Mouse (Mus musculus): Measurements from ENCODE around the gene Chst14. TPM values are rescaled to one million over a fixed set of nuclear protein-coding genes. Genes with fewer than 3 reads are reported as not detected.

Chst14 gene
- total RNA-seq, 2 experiments from 2014 or later, result 1.5 to 2.0 TPM

DNA sequence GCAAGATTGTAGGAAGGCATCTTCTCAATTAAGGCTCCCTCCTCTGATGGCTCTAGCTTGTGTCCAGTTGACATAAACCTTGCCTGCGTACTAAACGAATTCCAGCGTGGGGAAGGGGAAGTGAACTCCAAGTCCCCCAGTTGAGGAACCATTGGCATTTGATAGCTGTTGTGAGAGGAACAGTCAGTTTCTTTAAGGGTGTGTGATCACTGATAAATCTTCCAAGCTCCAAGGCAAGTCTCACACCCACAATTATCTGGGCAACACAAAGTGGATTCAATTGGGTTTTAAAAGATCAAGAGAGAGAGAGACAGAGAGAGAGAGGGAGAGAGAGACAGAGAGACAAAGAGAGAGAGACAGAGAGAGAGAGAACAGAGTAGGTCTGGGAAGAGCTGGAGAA, 23.4 kb downstream of the Chst14 start:
- intact Hi-C loops (cut with DNase I), result no loop called here
- no peak for DNase-seq (ENCODE audit: low spot score in 2 of 2)

DNA sequence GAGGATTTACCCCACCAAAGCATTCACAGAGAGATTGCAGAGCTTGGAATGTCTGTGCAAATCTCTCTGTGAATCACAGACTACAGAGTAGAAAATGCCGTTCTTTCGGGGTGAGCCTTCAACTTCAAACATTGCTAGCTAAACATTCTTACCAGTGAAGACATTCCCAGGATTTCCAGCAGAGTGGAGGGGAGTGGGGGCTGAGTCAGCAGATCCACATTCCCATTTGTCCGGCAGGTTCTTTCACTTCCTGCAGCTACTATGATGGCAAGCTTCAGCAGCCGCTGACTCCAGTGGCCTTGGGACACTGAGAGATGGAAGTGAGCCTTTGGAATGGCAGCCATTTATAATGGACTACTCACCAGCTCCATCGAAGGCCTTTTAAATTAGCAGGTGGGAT, 30.2 kb downstream of the Chst14 start:
- DNase-seq (ENCODE audit: low spot score in 2 of 2), result no peak
- intact Hi-C loops (cut with DNase I), result no loop called here

DNA sequence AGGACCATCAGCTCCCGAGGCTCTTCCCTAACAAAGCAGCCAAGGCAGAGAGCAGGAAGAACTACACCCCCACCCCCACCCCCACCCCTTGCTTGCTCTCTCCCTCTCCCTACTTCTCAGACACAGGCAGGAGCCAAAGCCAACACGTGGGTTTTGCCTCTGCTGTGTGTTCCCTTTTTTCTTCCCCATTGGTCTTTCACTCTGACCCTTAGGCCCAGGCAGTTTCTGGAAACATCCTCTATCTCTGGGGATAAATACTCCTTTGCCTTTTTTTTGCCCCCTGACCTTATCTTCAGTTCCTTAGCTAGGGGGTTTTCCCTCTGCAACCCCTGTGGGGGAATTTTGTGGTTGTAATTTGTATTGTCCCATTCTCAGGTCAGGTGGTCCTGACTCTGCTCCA, 33.3 kb downstream of the Chst14 start:
- no peak for DNase-seq (ENCODE audit: low spot score in 2 of 2)
- intact Hi-C loops (cut with DNase I), result no loop called here

DNA sequence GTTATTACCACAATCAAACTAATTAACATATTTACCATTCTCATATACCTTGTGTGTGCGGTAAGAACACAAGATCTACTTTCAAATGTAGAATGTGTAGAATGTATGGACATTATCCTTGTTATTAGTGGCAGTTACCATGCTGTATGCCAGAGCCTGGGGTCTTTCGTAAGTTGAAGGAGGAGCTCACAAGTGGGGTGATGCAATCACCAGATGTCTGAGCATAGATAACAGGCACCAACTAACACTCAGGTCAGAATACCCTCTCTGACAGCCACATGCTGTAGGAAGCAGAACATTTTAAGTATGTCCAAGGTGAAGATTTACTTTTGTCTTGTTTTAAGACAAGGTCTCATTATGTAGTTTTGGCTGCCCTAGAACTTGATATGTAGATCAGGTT, 34.1 kb downstream of the Chst14 start:
- no peak for DNase-seq (ENCODE audit: low spot score in 2 of 2)
- intact Hi-C loops (cut with DNase I), result no loop called here

DNA sequence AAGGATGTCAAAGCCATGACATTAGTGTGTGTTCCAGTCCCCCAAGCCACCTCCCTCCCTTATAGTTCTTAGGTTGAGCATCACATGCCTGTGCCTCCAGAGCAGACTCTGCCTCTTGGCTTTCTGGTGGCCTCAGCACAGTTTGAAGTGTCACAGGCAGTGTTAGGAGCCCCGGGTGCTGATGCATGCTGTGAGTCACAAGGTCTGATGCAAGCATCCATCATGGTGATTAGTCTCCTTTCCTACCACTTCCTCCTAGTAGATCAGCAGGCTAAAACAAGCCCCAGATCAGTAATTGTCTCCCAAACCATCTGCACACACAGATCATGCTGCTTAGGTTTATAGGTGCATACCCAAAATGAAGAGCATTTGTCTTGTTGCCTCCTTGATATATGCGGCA, 35.2 kb downstream of the Chst14 start:
- intact Hi-C loops (cut with DNase I), result no loop called here
- DNase-seq (ENCODE audit: low spot score in 2 of 2), result no peak

DNA sequence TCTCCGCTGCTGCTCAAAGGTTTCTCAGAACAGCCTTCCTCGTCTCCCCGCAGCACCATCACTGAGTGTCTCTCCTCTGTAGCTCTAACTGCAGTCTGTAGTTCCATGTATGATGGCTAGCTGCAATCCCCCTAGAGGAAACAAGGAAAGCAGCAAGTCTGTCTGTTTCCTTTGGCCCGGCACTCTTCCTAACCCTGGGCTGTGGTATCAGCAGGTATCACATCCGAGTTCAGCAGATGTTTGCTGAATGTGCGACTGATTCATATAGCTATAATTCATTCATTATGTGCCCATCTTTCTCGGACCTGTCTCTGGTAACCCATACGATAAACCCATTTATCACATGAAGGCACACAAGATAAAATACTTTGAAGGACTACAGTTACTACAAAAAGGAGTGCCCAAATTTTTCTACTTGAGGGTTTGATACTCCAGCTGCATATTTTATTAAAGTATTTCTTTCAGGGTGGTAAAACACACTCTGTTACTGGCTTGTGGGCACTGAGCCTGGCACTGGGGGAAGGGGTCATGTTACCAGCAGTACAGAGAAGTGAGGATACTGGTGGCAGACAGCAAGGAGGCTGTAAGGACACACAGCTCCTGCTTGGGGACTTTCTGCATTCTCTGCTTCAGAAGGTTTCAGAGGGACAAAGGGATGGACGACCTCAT, 36.8 kb downstream of the Chst14 start:
- DNase-seq (ENCODE audit: low spot score in 2 of 2), result no peak
- intact Hi-C loops (cut with DNase I), result no loop called here

DNA sequence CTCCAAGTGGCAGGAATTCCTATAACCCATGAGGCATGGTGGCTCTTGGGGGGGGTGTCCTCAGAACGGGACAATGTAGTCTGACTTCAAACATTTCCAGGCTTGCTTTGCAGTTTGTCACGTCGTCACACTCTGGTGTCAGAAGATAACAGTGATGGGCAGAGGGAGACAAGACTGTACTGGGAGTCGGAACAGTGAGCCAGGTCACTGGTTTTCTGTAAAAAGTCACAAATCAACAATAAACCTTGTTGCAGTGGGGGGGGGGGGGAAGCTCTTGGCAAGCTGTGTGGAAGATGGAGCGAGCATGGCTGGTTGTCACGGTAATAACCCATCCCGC, 37.3 kb downstream of the Chst14 start:
- no peak for DNase-seq (ENCODE audit: low spot score in 2 of 2)
- intact Hi-C loops (cut with DNase I), result no loop called here

DNA sequence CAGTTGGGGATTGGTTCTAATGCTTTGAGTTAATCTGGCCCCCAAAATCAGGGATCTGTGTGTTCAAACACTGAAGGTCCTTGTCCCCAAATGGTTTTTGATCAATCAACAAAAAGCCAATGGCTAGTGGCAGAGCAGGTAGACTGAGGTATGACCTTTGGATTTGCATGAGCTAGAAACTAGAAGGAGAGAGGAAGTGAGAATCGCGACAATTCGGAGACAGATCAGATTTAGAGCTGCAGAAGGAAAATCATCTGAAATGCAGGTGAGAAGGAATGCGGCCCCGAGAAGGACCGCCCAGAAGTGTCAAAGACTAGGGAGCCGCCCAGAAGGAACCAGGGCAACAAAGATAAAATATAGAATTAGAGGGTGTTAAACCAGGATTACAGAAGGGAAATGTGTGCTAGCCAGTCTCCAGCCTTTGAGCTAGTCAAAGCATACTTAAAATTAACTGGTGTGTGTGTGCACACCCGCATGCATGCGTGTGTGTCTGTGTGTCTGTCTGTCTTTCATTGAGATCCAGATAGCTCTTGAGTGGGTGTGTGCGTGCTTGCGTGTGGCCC, 43.4 kb downstream of the Chst14 start:
- no peak for DNase-seq (ENCODE audit: low spot score in 2 of 2)
- intact Hi-C loops (cut with DNase I), result no loop called here

DNA sequence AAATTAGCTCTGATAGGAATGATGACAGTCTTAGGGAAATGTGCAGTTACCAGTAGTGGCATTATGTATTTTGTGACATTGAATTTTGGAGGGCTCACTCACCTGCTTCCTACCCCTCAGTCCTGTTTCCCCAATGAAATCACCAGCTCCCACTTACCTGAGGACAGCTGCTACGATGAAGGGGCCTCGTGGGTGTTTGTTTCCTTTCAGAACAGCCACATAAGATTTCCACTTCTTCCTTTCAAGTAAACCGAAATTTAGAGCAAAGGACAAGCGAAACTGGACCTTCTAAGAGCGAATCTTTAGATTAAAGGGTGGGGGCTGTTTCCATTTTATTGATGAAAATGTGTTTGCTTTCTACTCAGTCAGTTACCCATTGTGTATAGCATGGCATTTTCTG, 45.8 kb downstream of the Chst14 start:
- intact Hi-C loops (cut with DNase I), result no loop called here

DNA sequence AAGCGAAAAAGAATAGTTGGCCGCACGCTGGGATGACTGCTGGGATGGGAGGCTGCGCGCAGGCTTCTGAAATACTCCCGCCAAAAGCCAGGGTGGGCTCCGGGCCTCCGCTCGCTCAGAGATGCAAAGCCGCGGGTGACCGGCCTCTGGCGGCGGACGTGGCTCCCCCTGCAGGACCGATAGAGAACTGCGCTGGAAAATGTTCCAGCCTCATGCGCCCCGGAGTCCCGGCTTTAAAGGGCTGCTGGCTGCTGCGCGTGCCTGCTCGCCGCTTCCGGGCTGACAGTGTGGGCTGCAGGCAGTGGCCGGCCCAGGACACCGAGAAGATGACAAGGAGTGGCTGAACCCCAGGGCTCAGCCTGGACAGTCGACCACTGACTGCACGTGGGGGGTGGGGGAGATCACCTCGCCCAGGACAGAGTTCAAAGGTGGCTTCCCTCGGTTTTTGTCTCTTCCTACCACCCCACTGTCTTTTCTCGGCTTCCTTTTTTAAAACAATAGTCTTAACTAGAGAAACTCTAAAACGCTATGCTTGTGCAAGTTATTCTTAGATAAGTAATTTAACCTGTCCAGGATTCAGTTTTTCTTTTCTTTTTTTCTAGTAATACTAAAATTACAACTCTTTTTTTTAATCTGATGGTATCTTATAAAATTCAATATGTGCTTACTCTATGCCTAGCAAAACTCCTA, 46.5 kb downstream of the Chst14 start:
- DNase-seq (ENCODE audit: low spot score in 2 of 2), result peak; percentile 78 to 84
- intact Hi-C loops (cut with DNase I), result no loop called here

More for the DNA sequence above, 45.8 kb downstream of the Chst14 start:
- DNase-seq (ENCODE audit: low spot score in 2 of 2), result no peak

DNA sequence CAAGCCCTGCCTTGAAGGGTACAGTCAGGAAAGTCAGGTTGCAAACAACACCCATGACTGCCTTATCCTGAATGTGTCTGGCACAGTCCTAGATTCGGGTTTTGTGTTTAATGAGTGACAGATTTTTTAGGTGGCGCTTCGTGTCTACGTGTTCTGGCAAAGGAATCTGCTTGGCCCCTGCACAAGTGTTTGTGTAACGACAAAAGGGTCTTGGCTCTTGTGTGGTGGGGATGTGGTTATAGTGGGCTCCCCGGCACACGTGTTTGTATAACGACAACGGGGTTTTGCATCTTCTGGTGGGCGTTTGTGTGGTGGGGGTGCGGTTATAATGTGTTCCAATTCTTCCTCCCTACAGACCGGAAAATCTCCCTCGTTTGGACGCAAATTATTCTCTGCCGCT, 49.6 kb downstream of the Chst14 start:
- DNase-seq (ENCODE audit: low spot score in 2 of 2), result no peak
- intact Hi-C loops (cut with DNase I), result loop anchor here (2.0 kb wide), 1 partner anchor 73 kb away; no protein-coding TSS in a partner anchor

DNA sequence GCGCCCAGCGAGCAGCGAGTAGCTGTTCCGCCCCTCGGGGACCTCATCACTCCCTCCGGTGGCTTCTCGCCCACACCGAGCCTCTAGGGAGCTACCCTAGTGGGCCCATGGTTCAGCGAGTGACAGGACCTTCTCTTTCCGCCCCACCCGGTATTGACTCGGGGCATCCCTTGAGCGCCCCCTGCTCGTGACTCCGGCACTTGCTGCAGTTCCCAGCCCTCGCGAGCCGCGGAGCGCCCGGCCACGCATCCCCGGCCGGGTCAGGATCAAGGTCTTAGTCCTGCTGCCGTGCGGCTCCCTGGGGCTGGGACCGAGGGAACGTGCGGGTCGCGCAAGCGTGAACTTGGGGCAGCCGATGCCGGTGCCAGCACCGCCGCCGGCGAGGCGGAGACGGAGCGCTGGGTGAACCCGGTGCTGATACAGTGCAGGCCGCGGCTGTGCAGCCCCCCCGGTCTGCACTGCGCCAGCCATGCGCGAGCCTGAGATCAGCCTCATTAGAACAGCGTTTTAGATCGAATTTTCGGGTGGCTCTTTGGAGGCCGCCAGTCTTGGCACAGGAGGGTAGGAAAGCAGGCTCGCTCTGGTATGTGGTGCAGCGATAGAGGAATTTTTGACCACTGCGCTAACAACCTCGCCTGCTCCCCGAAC, 50.1 kb downstream of the Chst14 start:
- peak; percentile 83 for DNase-seq (ENCODE audit: low spot score in 2 of 2)
- intact Hi-C loops (cut with DNase I), result no loop called here

DNA sequence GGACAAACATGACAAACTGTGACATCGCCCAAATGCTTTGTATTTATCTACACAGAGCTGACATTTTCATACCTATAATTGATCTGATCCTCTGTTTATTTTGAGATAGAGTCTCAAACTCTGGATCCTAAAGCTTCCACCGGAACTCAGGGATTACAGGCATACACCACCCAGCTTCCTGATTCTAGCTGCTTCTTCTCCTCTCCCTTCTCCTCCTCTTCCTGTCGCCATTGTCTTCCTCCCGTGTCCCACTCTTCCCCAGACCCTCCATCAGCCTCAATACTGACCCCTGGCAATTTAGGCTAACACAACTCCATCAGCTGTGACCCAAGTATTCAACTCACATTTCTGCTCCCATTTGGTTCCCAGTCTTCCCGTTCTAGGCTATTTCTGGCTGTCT, 50.6 kb downstream of the Chst14 start:
- intact Hi-C loops (cut with DNase I), result no loop called here
- no peak for DNase-seq (ENCODE audit: low spot score in 2 of 2)

DNA sequence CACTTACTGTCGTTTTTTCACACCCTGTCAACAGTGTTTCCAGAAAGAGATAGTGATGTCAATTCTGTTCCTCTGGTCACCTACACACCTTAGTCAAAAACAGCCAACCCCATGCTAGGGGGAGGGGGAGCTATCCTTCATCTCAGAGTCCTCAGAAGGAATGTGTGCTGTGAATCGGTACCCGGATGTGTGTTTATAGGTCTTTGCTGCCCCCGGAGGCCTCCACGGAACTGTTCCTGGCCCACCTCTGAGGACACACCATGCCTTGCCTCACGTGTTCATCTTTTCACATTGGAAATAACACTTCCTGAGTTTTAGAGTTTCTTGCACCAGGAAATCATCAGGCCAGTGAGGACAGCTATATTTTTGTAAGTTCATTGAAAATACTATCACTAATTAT, 51.8 kb downstream of the Chst14 start:
- intact Hi-C loops (cut with DNase I), result no loop called here
- no peak for DNase-seq (ENCODE audit: low spot score in 2 of 2)

Other genes starting within 250 kb of the Chst14 start
- 10 to 100 TPM; 20.0 to 32.2 TPM for gene Ankrd63, start 222.5 kb upstream of the Chst14 start, total RNA-seq (2021)
- 1 to 10 TPM; 2.4 to 3.4 TPM for gene Plcb2, start 198.1 kb upstream of the Chst14 start, total RNA-seq (2021)
- gene Inafm2, start 180.7 kb upstream of the Chst14 start, total RNA-seq (2021), result 10 to 100 TPM; 41.5 to 43.0 TPM
- gene Ccdc9b, start 163.8 kb upstream of the Chst14 start, total RNA-seq (2021), result 1 to 10 TPM; 4.8 to 5.5 TPM
- not detected for gene Phgr1, start 153.7 kb upstream of the Chst14 start, total RNA-seq (2021)
- 100 to 1,000 TPM; 187 to 192 TPM for gene Disp2, start 146.8 kb upstream of the Chst14 start, total RNA-seq (2021)
- 1 to 10 TPM; 1.2 to 1.6 TPM for gene Knstrn, start 112.5 kb upstream of the Chst14 start, total RNA-seq (2021)
- gene Ivd, start 64.5 kb upstream of the Chst14 start, total RNA-seq (2021), result 10 to 100 TPM; 58.2 to 73.7 TPM
- 10 to 100 TPM; 40.4 to 45.0 TPM for gene Bahd1, start 26.1 kb upstream of the Chst14 start, total RNA-seq (2021)
- gene Ccdc32, start 102.9 kb downstream of the Chst14 start, total RNA-seq (2021), result 10 to 100 TPM; 50.2 to 52.7 TPM
- gene Rpusd2, start 108.3 kb downstream of the Chst14 start, total RNA-seq (2021), result 1 to 10 TPM; 8.0 to 8.4 TPM
- 1 to 10 TPM in 1 of 2 experiments, under 1 TPM in 1; 0.16 to 1.2 TPM for gene Knl1, start 120.6 kb downstream of the Chst14 start, total RNA-seq (2021)
- 1 to 10 TPM in 1 of 2 experiments, under 1 TPM in 1; 0.57 to 1.5 TPM for gene Rad51, start 186.3 kb downstream of the Chst14 start, total RNA-seq (2021)
- 10 to 100 TPM; 53.4 to 58.1 TPM for gene Rmdn3, start 230.5 kb downstream of the Chst14 start, total RNA-seq (2021)
- gene Gchfr, start 241.3 kb downstream of the Chst14 start, total RNA-seq (2021), result not detected
- not detected for gene Gm14137, start 248.0 kb downstream of the Chst14 start, total RNA-seq (2021)